Mouse (Mus musculus): ENCODE results near the gene Ssu72. TPM values are rescaled to one million over a fixed set of nuclear protein-coding genes. Genes with fewer than 3 reads are reported as not detected.

Ssu72 gene
- total and polyA plus RNA-seq, 3 experiments = 140 to 267 (median 170) TPM

GRCm38 (mm10) chr4:155746575-155747490 is 42.2 kb downstream of the Ssu72 start:
- TF ChIP-seq POLR2A (IDR thresholded peaks at IDR 0.05; ENCODE audit: control insufficient read depth in 1 of 2, insufficient read depth in 1 of 2, low read depth in 1 of 2, low read length in 2 of 2, poor library complexity in 1 of 2) = peak in 1 of 2 experiments; percentile 30; a peak in 1 of 4 replicates
- no peak for TF ChIP-seq ZC3H11A (IDR thresholded peaks at IDR 0.05; ENCODE audit: low read depth, low read length)
- Histone ChIP-seq H3K9ac (ENCODE audit: control insufficient read depth, low read depth, low read length, poor library complexity, severe bottlenecking) (no peak overlapping the region), H3K36me3 (ENCODE audit: control insufficient read depth in 1 of 2, insufficient read depth in 2 of 2, low read length in 2 of 2) (peaks cover 0 to 35% of the 10 kb centered on the region in 2 experiments; a peak in 2 of 4 replicates), H3K4me1 (ENCODE audit: control insufficient read depth in 1 of 2, insufficient read depth in 2 of 2, low read length in 2 of 2) (no peaks in the 10 kb centered on the region), H3K79me2 (ENCODE audit: control insufficient read depth, insufficient read depth, low read length, poor library complexity) (0 out of 2 replicates have a peak, but pooled peaks cover 3% of the 10 kb centered on the region), H3K4me3 (ENCODE audit: control insufficient read depth in 1 of 2, insufficient read depth in 1 of 2, low read depth in 2 of 2, low read length in 2 of 2) (no peak overlapping the region), H3K9me3 (replicated peaks; ENCODE audit: insufficient read depth, low read length) (no peaks in the 10 kb centered on the region), H3K27me3 (ENCODE audit: control insufficient read depth in 1 of 2, insufficient read depth in 2 of 2, low read length in 2 of 2) (no peaks in the 10 kb centered on the region), H3K27ac (ENCODE audit: control insufficient read depth, low read depth, low read length) (no peak overlapping the region)
- DNase-seq (ENCODE audit: low read depth, low spot score) = no peak

DNA sequence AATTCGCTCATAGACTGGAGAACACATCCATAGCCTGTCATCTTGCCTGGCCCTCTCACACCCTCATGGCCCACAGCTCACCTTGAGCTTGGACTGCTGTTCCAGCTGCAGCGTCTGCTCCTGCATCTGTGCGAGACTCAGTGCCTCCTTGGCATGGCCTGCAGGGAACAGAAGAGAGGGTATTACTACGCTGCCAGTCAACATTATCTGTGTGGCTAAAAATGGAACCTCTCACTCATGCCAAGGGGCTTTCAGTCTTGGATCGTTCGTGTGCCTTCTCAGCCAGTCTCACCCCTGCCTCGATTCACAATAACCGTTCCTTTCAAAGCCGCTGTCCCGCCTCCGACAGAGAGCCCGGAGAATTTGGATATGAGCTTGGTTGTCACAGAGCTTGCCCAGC is 52.4 kb downstream of the Ssu72 start:
- Histone ChIP-seq H3K27me3 (ENCODE audit: control insufficient read depth in 1 of 2, insufficient read depth in 2 of 2, low read length in 2 of 2) (no peaks in the 10 kb centered on the region), H3K79me2 (ENCODE audit: control insufficient read depth, insufficient read depth, low read length, poor library complexity) (peaks cover 50% of the 10 kb centered on the region), H3K36me3 (ENCODE audit: control insufficient read depth in 1 of 2, insufficient read depth in 2 of 2, low read length in 2 of 2) (peaks cover 13 to 15% of the 10 kb centered on the region in 2 experiments), H3K9me3 (replicated peaks; ENCODE audit: insufficient read depth, low read length) (no peaks in the 10 kb centered on the region), H3K4me1 (ENCODE audit: control insufficient read depth in 1 of 2, insufficient read depth in 2 of 2, low read length in 2 of 2) (peaks cover 0 to 11% of the 10 kb centered on the region in 2 experiments; a peak in 3 of 4 replicates), H3K4me3 (ENCODE audit: control insufficient read depth in 1 of 2, insufficient read depth in 1 of 2, low read depth in 2 of 2, low read length in 2 of 2) (no peak overlapping the region), H3K9ac (ENCODE audit: control insufficient read depth, low read depth, low read length, poor library complexity, severe bottlenecking) (no peak overlapping the region), H3K27ac (ENCODE audit: control insufficient read depth, low read depth, low read length) (no peak overlapping the region)
- DNase-seq (ENCODE audit: low read depth, low spot score) = no peak
- TF ChIP-seq E2F4 (IDR thresholded peaks at IDR 0.05; ENCODE audit: borderline replicate concordance, low read depth, low read length) (no peak), KAT2A (conservative IDR thresholded peaks at IDR 0.05; ENCODE audit: low read depth, low read length) (no peak), GABPA (IDR thresholded peaks at IDR 0.05; ENCODE audit: low read depth, low read length) (no peak), HCFC1 (IDR thresholded peaks at IDR 0.05; ENCODE audit: low read depth, low read length) (no peak), CHD1 (IDR thresholded peaks at IDR 0.05; ENCODE audit: low read depth, low read length) (no peak), MAX (IDR thresholded peaks at IDR 0.05; ENCODE audit: low read length) (no peak), EP300 (IDR thresholded peaks at IDR 0.05; ENCODE audit: low read depth in 1 of 2, low read length in 2 of 2) (no peak), MAZ (IDR thresholded peaks at IDR 0.05; ENCODE audit: low read depth, low read length) (no peak), MXI1 (IDR thresholded peaks at IDR 0.05; ENCODE audit: low read depth, low read length) (no peak), ZC3H11A (IDR thresholded peaks at IDR 0.05; ENCODE audit: low read depth, low read length) (no peak), MYB (IDR thresholded peaks at IDR 0.05; ENCODE audit: low read depth, low read length) (no peak), TBP (IDR thresholded peaks at IDR 0.05; ENCODE audit: low read depth, low read length) (no peak), NRF1 (IDR thresholded peaks at IDR 0.05; ENCODE audit: insufficient read depth, low read depth, low read length, poor library complexity, severe bottlenecking) (no peak), CTCF (IDR thresholded peaks at IDR 0.05 in 2 of 3, conservative IDR thresholded peaks at IDR 0.05 in 1 of 3; ENCODE audit: control insufficient read depth in 1 of 3, insufficient read depth in 1 of 3, low read depth in 2 of 3, low read length in 3 of 3, poor library complexity in 1 of 3, severe bottlenecking in 1 of 3) (no peak), USF2 (IDR thresholded peaks at IDR 0.05; ENCODE audit: borderline replicate concordance in 1 of 2, insufficient read depth in 1 of 2, low read depth in 1 of 2, low read length in 2 of 2) (no peak), POLR2A (IDR thresholded peaks at IDR 0.05; ENCODE audit: control insufficient read depth in 1 of 2, insufficient read depth in 1 of 2, low read depth in 1 of 2, low read length in 2 of 2, poor library complexity in 1 of 2) (no peak), POLR2AphosphoS5 (IDR thresholded peaks at IDR 0.05; ENCODE audit: borderline replicate concordance, low read depth, low read length) (no peak), ZKSCAN1 (IDR thresholded peaks at IDR 0.05; ENCODE audit: low read depth, low read length) (no peak)

Measured in MEL (cell line).